Mouse (Mus musculus): ENCODE data around the gene Olfr1357. TPM values are rescaled to one million over a fixed set of nuclear protein-coding genes. Genes with fewer than 3 reads are reported as not detected.

The Olfr1357 gene
- not detected for polyA plus RNA-seq (2014; fragmentation: Illumina TruSeq; extraction: RNeasy Lipid Tissue Mini Kit (QIAGEN cat#74804))

DNA sequence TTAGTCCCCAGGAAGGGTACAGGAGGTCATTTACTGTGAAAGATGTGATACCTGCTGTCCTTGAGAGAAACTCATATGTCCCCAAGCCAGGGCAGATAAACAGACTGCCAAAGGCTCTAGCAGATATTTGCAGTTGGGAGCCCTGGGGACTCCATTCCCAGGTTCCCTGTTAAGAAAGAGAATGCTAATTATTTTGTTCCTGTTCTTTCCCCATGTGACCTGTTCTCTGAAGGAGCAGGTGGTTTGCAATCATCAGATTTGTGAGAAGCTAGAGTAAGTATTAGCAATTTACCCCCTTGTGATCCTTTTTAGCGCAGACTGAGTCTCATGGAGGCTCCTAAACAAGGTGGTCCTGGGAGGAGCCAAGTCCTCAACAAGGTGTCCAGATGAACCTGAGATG, at the start of gene Olfr1357:
Gene Olfr1357 (minus strand): TSS at position 101 of the 400 bp plus-strand sequence.

DNA sequence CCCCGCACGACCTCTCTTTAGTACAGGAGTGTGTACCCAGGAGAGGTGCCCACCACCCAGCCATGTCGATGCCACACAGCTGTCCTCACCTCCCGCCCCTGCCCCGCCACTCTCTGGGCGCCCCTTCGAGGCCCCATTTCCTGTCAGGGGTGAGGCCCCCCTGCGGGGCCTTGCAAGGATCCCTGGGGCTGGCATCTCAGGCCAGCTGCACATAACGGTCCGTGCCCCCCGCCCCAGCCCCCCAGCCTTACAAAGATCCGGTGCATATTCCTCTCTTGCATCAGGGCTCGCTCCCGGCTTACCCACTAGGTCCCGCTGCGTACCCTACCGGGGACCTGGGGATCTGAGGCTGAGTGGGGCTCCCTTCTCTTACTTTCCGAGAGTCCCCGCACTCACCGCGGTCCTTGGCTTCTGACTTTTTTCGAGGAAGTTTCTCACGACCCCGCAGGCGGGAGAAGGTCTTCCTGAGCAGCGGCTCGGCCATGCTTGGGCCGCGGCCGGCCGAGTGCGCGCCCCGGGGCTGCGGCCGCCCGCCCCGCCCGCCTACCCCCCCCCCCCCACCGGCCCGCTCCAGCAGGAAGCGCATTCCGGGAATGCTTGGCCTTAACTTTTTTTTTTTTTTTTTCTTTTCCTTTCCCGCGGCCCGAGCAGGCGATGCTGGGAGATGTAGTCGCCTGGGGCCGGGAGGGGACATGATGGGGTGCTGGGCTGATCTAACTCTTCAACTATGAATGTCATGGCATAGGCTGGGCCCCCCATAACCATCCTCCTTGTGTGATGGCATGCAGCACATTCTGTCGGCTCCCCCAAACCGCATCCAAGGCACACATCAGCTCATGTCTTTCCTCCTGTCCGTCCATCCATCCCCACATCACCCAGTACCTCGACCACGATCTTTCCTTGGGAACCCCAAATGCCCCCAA, 26.2 kb downstream of the Olfr1357 start, which contains the start of gene Syde1:
Gene Syde1 (minus strand): TSS at position 559 of the 923 bp plus-strand sequence.

DNA sequence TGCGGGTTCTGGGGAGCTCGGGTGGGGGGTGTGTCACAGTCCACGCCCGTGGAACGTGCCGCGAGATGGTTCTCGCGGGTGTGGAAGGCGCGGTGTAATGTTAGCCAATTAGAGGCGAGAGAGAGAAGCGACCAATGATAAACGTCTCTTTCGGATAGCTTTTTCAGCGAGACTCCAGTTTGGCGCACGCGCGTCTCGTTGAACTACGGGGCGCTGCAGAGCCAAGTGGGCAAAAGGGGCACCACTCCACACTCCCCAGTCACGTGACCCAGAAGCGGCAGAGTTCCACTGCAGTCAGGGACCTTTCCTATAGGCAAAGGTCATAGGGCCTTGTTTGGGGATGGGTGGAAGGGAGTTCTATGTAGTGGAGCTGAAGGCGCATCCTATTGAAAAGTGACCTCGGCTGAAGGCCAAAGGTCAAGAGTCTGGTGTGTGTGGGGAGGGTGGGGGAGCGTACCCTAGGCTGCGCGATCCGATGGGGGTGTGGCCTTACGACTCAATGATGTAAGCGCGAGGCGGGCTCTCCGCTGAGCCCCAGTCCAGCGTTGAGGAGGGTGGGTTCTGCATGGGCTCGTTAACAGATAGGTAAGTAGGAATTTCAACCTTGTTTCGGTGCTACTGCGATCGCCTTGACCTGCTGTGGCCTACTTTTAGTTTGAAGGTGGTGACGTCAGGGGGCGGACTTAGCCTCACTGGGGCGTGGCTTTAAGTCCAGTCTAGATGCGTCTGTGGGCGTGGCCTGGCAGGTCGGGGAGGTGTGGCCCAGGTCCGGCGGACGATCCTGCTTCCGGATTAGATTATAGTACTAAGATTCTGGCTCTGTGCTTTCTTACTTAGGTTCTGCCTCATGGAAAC, 43.4 kb downstream of the Olfr1357 start, which contains the start of gene Ilvbl:
Gene Ilvbl (plus strand): TSS at position 97 of the 855 bp plus-strand sequence.

Other genes starting within 250 kb of the Olfr1357 start
- gene Rrp1, start 205.0 kb downstream of the Olfr1357 start, polyA plus RNA-seq (2014; fragmentation: Illumina TruSeq; extraction: RNeasy Lipid Tissue Mini Kit (QIAGEN cat#74804)), result 35.8 TPM
- gene Cstb, start 192.4 kb downstream of the Olfr1357 start, polyA plus RNA-seq (2014; fragmentation: Illumina TruSeq; extraction: RNeasy Lipid Tissue Mini Kit (QIAGEN cat#74804)), result 50.0 TPM
- gene Pdxk, start 153.1 kb downstream of the Olfr1357 start, polyA plus RNA-seq (2014; fragmentation: Illumina TruSeq; extraction: RNeasy Lipid Tissue Mini Kit (QIAGEN cat#74804)), result 12.0 TPM
- gene Olfr1358, start 100.6 kb downstream of the Olfr1357 start, polyA plus RNA-seq (2014; fragmentation: Illumina TruSeq; extraction: RNeasy Lipid Tissue Mini Kit (QIAGEN cat#74804)), result not detected
- gene Ilvbl, start 43.7 kb downstream of the Olfr1357 start, polyA plus RNA-seq (2014; fragmentation: Illumina TruSeq; extraction: RNeasy Lipid Tissue Mini Kit (QIAGEN cat#74804)), result 3.4 TPM
- gene Syde1, start 26.1 kb downstream of the Olfr1357 start, polyA plus RNA-seq (2014; fragmentation: Illumina TruSeq; extraction: RNeasy Lipid Tissue Mini Kit (QIAGEN cat#74804)), result 12.0 TPM
- gene Casp14, start 100.2 kb upstream of the Olfr1357 start, polyA plus RNA-seq (2014; fragmentation: Illumina TruSeq; extraction: RNeasy Lipid Tissue Mini Kit (QIAGEN cat#74804)), result 0.26 TPM
- gene Ccdc105, start 135.0 kb upstream of the Olfr1357 start, polyA plus RNA-seq (2014; fragmentation: Illumina TruSeq; extraction: RNeasy Lipid Tissue Mini Kit (QIAGEN cat#74804)), result not detected
- gene Slc1a6, start 162.4 kb upstream of the Olfr1357 start, polyA plus RNA-seq (2014; fragmentation: Illumina TruSeq; extraction: RNeasy Lipid Tissue Mini Kit (QIAGEN cat#74804)), result 0.29 TPM
- gene Olfr1356, start 234.1 kb upstream of the Olfr1357 start, polyA plus RNA-seq (2014; fragmentation: Illumina TruSeq; extraction: RNeasy Lipid Tissue Mini Kit (QIAGEN cat#74804)), result not detected